ENCODE assay signal across 8 mouse cellular contexts in genomic region chr4:53187071-53187470, GRCm38 (mm10). TPM values are rescaled to one million over a fixed set of nuclear protein-coding genes. Genes with fewer than 3 reads are reported as not detected.
DNase-seq lines count a peak whose midpoint lies in the region; ATAC-seq and TF ChIP-seq lines count a peak whose summit lies in the region.

No protein-coding gene starts in this region.

- no peaks in the 10 kb centered on the region for H3K4me1 ChIP-seq in lung, embryonic 14.5 days (ENCODE audit: insufficient read depth)
- no peaks in the 10 kb centered on the region for H3K4me1 ChIP-seq in lung, adult 2 months (ENCODE audit: control insufficient read depth, insufficient read depth, low read length)

- no peaks in the 10 kb centered on the region for H3K27me3 ChIP-seq in lung, embryonic 14.5 days (ENCODE audit: insufficient read depth, low read length)

- no peak overlapping the region for H3K4me3 ChIP-seq in lung, embryonic 14.5 days (ENCODE audit: low read depth, low read length)
- no peak overlapping the region for H3K4me3 ChIP-seq in lung, adult 2 months (replicated peaks; ENCODE audit: extremely low read depth, low read depth, low read length)

- peak overlapping the region; percentile 80 for H3K27ac ChIP-seq in lung, embryonic 14.5 days (ENCODE audit: low read depth)

- H3K9me3 ChIP-seq in lung, embryonic 14.5 days (ENCODE audit: low read depth, low read length), result no peaks in the 10 kb centered on the region

- TF ChIP-seq CTCF in lung, embryonic 14.5 days (IDR thresholded peaks at IDR 0.05; ENCODE audit: low read depth), result no peak
- no peak for TF ChIP-seq CTCF in lung, adult 2 months (IDR thresholded peaks at IDR 0.05; ENCODE audit: insufficient read depth, low read length)

- TF ChIP-seq POLR2A in lung, adult 2 months (IDR thresholded peaks at IDR 0.05; ENCODE audit: borderline replicate concordance, extremely low read depth, low read depth, low read length), result no peak

- H3K36me3 ChIP-seq in lung, embryonic 14.5 days (ENCODE audit: insufficient read depth), result no peaks in the 10 kb centered on the region

- H3K9ac ChIP-seq in lung, embryonic 14.5 days, result no peak overlapping the region

- 27% methylated on average over 4 of the region's 4 CpGs for WGBS in lung, embryonic 14.5 days
- WGBS in lung, adult 2 months, result 29% methylated on average over 4 of the region's 4 CpGs

- peak; percentile 83 for ATAC-seq in lung, embryonic 14.5 days (ENCODE audit: insufficient read depth)
- peak; percentile 98 for ATAC-seq in common myeloid progenitor, adult 5-6 weeks (replicated peaks; ENCODE audit: low read depth, poor library complexity, severe bottlenecking)
- ATAC-seq in erythroid progenitor cell, adult 5-6 weeks (replicated peaks; ENCODE audit: low FRiP score, poor library complexity, severe bottlenecking), result no peak

- peak; percentile 75 for DNase-seq in lung, embryonic 14.5 days
- DNase-seq in lung, adult 2 months, result no peak
- DNase-seq in heart, adult 8-10 months (ENCODE audit: low spot score), result peak; percentile 86
- peak; percentile 76 for DNase-seq in kidney, adult 9 months
- DNase-seq in naive thymus-derived CD4-positive, alpha-beta T cell, adult 2 months (ENCODE audit: low read depth), result peak; percentile 34
- no peak for DNase-seq in cerebellum, postnatal 25 days

- H3K4me2 ChIP-seq in lung, embryonic 14.5 days, result no peak overlapping the region

RNA-seq across cellular contexts. Expression of gene Abca1, which starts 27.4 kb away (rescaled TPM):
- polyA plus RNA-seq in lung, embryonic 14.5 days (2014; fragmentation: Nextera tagmentation; extraction: Ambion mirVana), result 13.6 and 14.3 TPM in 2 replicates
- 7.8 and 13.2 TPM in 2 replicates for polyA plus RNA-seq in lung, adult 2 months (2012; rRNA removed)
- total RNA-seq in common myeloid progenitor, adult 5-6 weeks (2017), result 7.6 and 11.4 TPM in 2 replicates
- 10 to 100 TPM; 13.6 to 22.8 (median 16.8) TPM for total RNA-seq in heart, adult 8-10 months (2022)
- total RNA-seq in erythroid progenitor cell, adult 5-6 weeks (2015; ENCODE audit: low replicate concordance), result 1.3 and 3.2 TPM in 2 replicates
- total RNA-seq in erythroid progenitor cell, adult 5-6 weeks (2017; ENCODE audit: low replicate concordance), result 2.8 and 4.5 TPM in 2 replicates

Comparison
In these comparisons a context has a peak if more than half of its experiments do, and no peak if none do; other contexts are left out.
1. DNase-seq: peak in lung, embryonic 14.5 days (single experiment), heart, adult 8-10 months (single experiment), kidney, adult 9 months (single experiment) and naive thymus-derived CD4-positive, alpha-beta T cell, adult 2 months (single experiment); none in lung, adult 2 months (single experiment) and cerebellum, postnatal 25 days (0 of 2).